Mouse (Mus musculus): ENCODE measurements around the gene Jakmip3.

- TF ChIP-seq CTCF (IDR thresholded peaks at IDR 0.05; ENCODE audit: extremely low read depth, insufficient read length, insufficient replicate concordance, low read depth, low read length) = no peak
- TF ChIP-seq POLR2A (IDR thresholded peaks at IDR 0.05; ENCODE audit: low read depth, low read length) = no peak
Measured at GRCm38 (mm10) chr7:139078181-139078580, 137.7 kb downstream of the Jakmip3 start.
